Mouse (Mus musculus) heart, embryonic 11.5 days (tissue): ENCODE results near the gene Nol4l. TPM values are rescaled to one million over a fixed set of nuclear protein-coding genes. Genes with fewer than 3 reads are reported as not detected.

ENCODE experiments used
- ATAC-seq: fragments of 200-750 bp; cut with Nextera tagmentation; replicated peaks from 2 replicates; pipeline ENCODE4 v1.8.0; 2017; ENCODE audit warnings: moderate library complexity; ENCODE audit not compliant: insufficient number of reproducible peaks, low FRiP score, low TSS enrichment
- H3K27ac ChIP-seq: fragments of 300-500 bp; sonication (generic); 2 replicates; pipeline ENCODE4 v1.5.1; 2014; ENCODE audit warnings: mild to moderate bottlenecking, low read depth, low read length
- H3K27me3 ChIP-seq: fragments of 300-500 bp; sonication (generic); 2 replicates; pipeline ENCODE4 v1.6.1; 2014; ENCODE audit warnings: mild to moderate bottlenecking, low read length, mixed read lengths; ENCODE audit not compliant: control insufficient read depth, insufficient read depth
- H3K36me3 ChIP-seq: fragments of 300-500 bp; sonication (generic); 2 replicates; pipeline ENCODE4 v1.6.1; 2014; ENCODE audit warnings: mild to moderate bottlenecking, low read length, moderate library complexity, mixed read lengths; ENCODE audit not compliant: control insufficient read depth, insufficient read depth
- H3K4me1 ChIP-seq: fragments of 300-500 bp; sonication (generic); 2 replicates; pipeline ENCODE4 v1.6.1; 2014; ENCODE audit warnings: low read length; ENCODE audit not compliant: control insufficient read depth, insufficient read depth
- H3K4me2 ChIP-seq: fragments of 300-500 bp; sonication (generic); 2 replicates; pipeline ENCODE4 v1.6.1; 2014; ENCODE audit warnings: mild to moderate bottlenecking, moderate library complexity
- H3K4me3 ChIP-seq: fragments of 300-500 bp; sonication (generic); 2 replicates; pipeline ENCODE4 v1.5.1; 2014; ENCODE audit warnings: low read depth, low read length
- H3K9ac ChIP-seq: fragments of 300-500 bp; sonication (generic); 2 replicates; pipeline ENCODE4 v1.6.1; 2014; ENCODE audit warnings: mild to moderate bottlenecking, low read depth, low read length, moderate library complexity
- H3K9me3 ChIP-seq: fragments of 300-500 bp; sonication (generic); replicated peaks from 2 replicates; pipeline ENCODE4 v1.6.1; 2016; ENCODE audit warnings: low read length; ENCODE audit not compliant: control insufficient read depth
- WGBS: fragments of 180-500 bp; shearing (Covaris S2); extraction: QIAGEN DNeasy Blood & Tissue Kit; methylation state at CpG from one replicate; pipeline ENCODE4 v1.1.7; 2014; ENCODE audit not compliant: insufficient replicate concordance; 5-methylcytosine and 5-hydroxymethylcytosine counted together
- polyA plus RNA-seq: library from polyadenylated mRNA; unstranded; fragments of >200 nt; fragmentation: Nextera tagmentation; extraction: Ambion mirVana; gene quantifications from 2 replicates; pipeline ENCODE4 v1.2.1, GENCODE M21; 2014

Gene Nol4l
- polyA plus RNA-seq, 1 experiment from 2014 or later, result 16.7 TPM

GRCm38 (mm10) chr2:153479486-153479885 lies 50.3 kb downstream of the Nol4l start:
- Histone ChIP-seq H3K27ac (peak overlapping the region; percentile 73; the same call in 1 of the 2 replicates), H3K9ac (no peak overlapping the region), H3K9me3 (no peaks in the 10 kb centered on the region), H3K4me1 (peaks cover 68% of the 10 kb centered on the region), H3K27me3 (no peaks in the 10 kb centered on the region; the same call in 1 of the 2 replicates), H3K36me3 (no peaks in the 10 kb centered on the region), H3K4me2 (no peak overlapping the region), H3K4me3 (no peak overlapping the region)
- 60% methylated on average over 1 of the region's 1 CpGs for WGBS
- ATAC-seq, result no peak

- Histone ChIP-seq H3K27me3 (no peaks in the 10 kb centered on the region; the same call in 1 of the 2 replicates), H3K9me3 (no peaks in the 10 kb centered on the region), H3K4me2 (no peak overlapping the region), H3K4me1 (peaks cover 70% of the 10 kb centered on the region), H3K36me3 (no peaks in the 10 kb centered on the region), H3K9ac (peak overlapping the region; percentile 53; the same call in 1 of the 2 replicates), H3K27ac (peak overlapping the region; percentile 73), H3K4me3 (no peak overlapping the region)
- 6% methylated on average over 4 of the region's 4 CpGs for WGBS
- ATAC-seq, result peak; percentile 62; the same call in 1 of the 2 replicates
Measured at GRCm38 (mm10) chr2:153478583-153478982, 51.2 kb downstream of the Nol4l start.

- peak; percentile 70 for ATAC-seq
- H3K4me1 ChIP-seq, result peaks cover 62% of the 10 kb centered on the region
- 14% methylated on average over 4 of the region's 4 CpGs for WGBS
- no peak overlapping the region for H3K4me3 ChIP-seq
- peak overlapping the region; percentile 28 for H3K4me2 ChIP-seq
- peak overlapping the region; percentile 34 for H3K9ac ChIP-seq
- H3K27ac ChIP-seq, result peak overlapping the region; percentile 94
- no peaks in the 10 kb centered on the region for H3K36me3 ChIP-seq
- H3K27me3 ChIP-seq, result no peaks in the 10 kb centered on the region
- H3K9me3 ChIP-seq, result no peaks in the 10 kb centered on the region
Measured at GRCm38 (mm10) chr2:153475114-153476112, 54.4 kb downstream of the Nol4l start.

- no peaks in the 10 kb centered on the region for H3K36me3 ChIP-seq
- no peaks in the 10 kb centered on the region for H3K9me3 ChIP-seq
- H3K4me1 ChIP-seq, result peaks cover 54% of the 10 kb centered on the region
- no peaks in the 10 kb centered on the region for H3K27me3 ChIP-seq
- no peak overlapping the region for H3K4me3 ChIP-seq
- no peak overlapping the region for H3K4me2 ChIP-seq
- WGBS, result 64% methylated on average over 3 of the region's 3 CpGs
- H3K9ac ChIP-seq, result no peak overlapping the region
- no peak overlapping the region for H3K27ac ChIP-seq
- ATAC-seq, result no peak
Measured at GRCm38 (mm10) chr2:153470983-153471382, 58.8 kb downstream of the Nol4l start.

GRCm38 (mm10) chr2:153469764-153470163 lies 60.0 kb downstream of the Nol4l start:
- ATAC-seq, result 0 out of 2 replicates have a peak, but pooled peaks have one; percentile 51
- Histone ChIP-seq H3K27me3 (no peaks in the 10 kb centered on the region), H3K4me2 (no peak overlapping the region; the same call in 1 of the 2 replicates), H3K27ac (peak overlapping the region; percentile 59; the same call in 1 of the 2 replicates), H3K4me3 (no peak overlapping the region), H3K9ac (0 out of 2 replicates have a peak overlapping the region, but pooled peaks have one; percentile 10), H3K9me3 (no peaks in the 10 kb centered on the region), H3K4me1 (peaks cover 41% of the 10 kb centered on the region), H3K36me3 (no peaks in the 10 kb centered on the region)
- WGBS, result 40% methylated on average over 4 of the region's 4 CpGs

GRCm38 (mm10) chr2:153469317-153469716 lies 60.5 kb downstream of the Nol4l start:
- no peak for ATAC-seq
- H3K9ac ChIP-seq, result no peak overlapping the region
- H3K36me3 ChIP-seq, result no peaks in the 10 kb centered on the region
- H3K27me3 ChIP-seq, result no peaks in the 10 kb centered on the region
- no peaks in the 10 kb centered on the region for H3K9me3 ChIP-seq
- peaks cover 37% of the 10 kb centered on the region for H3K4me1 ChIP-seq
- H3K4me3 ChIP-seq, result no peak overlapping the region
- 0 out of 2 replicates have a peak overlapping the region, but pooled peaks have one; percentile 41 for H3K27ac ChIP-seq
- no peak overlapping the region; the same call in 1 of the 2 replicates for H3K4me2 ChIP-seq
- WGBS, result 38% methylated on average over 2 of the region's 2 CpGs

- Histone ChIP-seq H3K36me3 (peaks cover 3% of the 10 kb centered on the region; the same call in 1 of the 2 replicates), H3K9ac (no peak overlapping the region), H3K4me2 (no peak overlapping the region), H3K27ac (no peak overlapping the region), H3K27me3 (no peaks in the 10 kb centered on the region), H3K9me3 (no peaks in the 10 kb centered on the region), H3K4me3 (no peak overlapping the region), H3K4me1 (peaks cover 29% of the 10 kb centered on the region)
- no peak for ATAC-seq
- WGBS, result 40% methylated on average over 1 of the region's 1 CpGs
Measured at GRCm38 (mm10) chr2:153467372-153467771, 62.4 kb downstream of the Nol4l start.

GRCm38 (mm10) chr2:153463257-153463656 lies 66.5 kb downstream of the Nol4l start:
- Histone ChIP-seq H3K4me1 (peaks cover 21% of the 10 kb centered on the region), H3K4me3 (no peak overlapping the region), H3K27me3 (no peaks in the 10 kb centered on the region), H3K9me3 (no peaks in the 10 kb centered on the region), H3K9ac (no peak overlapping the region), H3K4me2 (no peak overlapping the region), H3K36me3 (peaks cover 3% of the 10 kb centered on the region; the same call in 1 of the 2 replicates), H3K27ac (no peak overlapping the region)
- no peak for ATAC-seq
- 82% methylated on average over 3 of the region's 3 CpGs for WGBS
